Mouse (Mus musculus): ENCODE data around the gene Hist1h2bb. TPM values are rescaled to one million over a fixed set of nuclear protein-coding genes. Genes with fewer than 3 reads are reported as not detected.

The Hist1h2bb gene
- polyA plus RNA-seq, 1 experiment from 2014 or later = 0.37 TPM

DNA sequence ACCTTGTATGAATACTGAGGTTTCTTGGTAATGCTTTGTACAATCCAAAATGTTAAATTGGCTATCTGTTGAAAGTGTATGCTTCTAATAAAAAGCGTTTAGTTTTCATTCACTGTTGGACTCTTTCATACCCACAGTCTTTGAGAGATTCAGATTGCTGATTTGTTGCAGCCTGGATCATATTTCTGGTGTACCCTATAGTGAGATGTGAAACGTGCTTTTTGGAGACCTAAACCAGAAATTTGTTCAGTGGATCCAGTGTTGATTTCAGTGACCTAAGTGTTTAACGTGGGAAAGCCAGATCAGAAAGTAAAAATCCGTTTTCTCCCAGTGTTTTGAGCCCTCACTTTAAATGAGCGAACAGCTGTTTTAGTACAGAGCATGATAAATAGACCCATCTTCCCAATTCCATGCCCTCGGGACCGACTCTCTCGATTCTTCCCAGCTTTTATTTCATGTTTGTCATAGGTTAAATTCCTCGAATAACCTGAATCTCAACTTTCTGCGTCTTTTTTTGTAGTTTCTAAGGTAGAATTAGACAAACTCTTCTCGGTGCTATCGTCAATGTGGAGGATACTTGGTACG, 6.2 kb upstream of the Hist1h2bb start:
- 20% methylated on average over 13 of the region's 13 CpGs for WGBS
- H3K27ac ChIP-seq (ENCODE audit: low read depth, low read length) = peak overlapping the region; percentile 97
- ATAC-seq = no peak
- TF ChIP-seq CTCF (IDR thresholded peaks at IDR 0.05; ENCODE audit: low read depth) = no peak
- no peaks in the 10 kb centered on the region for H3K9me3 ChIP-seq (ENCODE audit: control insufficient read depth)
- no peaks in the 10 kb centered on the region for H3K36me3 ChIP-seq (ENCODE audit: control insufficient read depth, insufficient read depth)
- peak overlapping the region; percentile 85 for H3K4me2 ChIP-seq (replicated peaks; ENCODE audit: low read depth)
- H3K9ac ChIP-seq (ENCODE audit: low read depth, low read length) = peak overlapping the region; percentile 90
- peak overlapping the region; percentile 60 for H3K4me3 ChIP-seq (ENCODE audit: low read depth, low read length)
- H3K27me3 ChIP-seq (replicated peaks; ENCODE audit: control insufficient read depth, insufficient read depth, low read length) = no peaks in the 10 kb centered on the region
- H3K4me1 ChIP-seq (replicated peaks; ENCODE audit: control insufficient read depth, insufficient read depth, low read length) = no peaks in the 10 kb centered on the region

GRCm38 (mm10) chr13:23740910-23741309, 5.6 kb upstream of the Hist1h2bb start:
- TF ChIP-seq CTCF (IDR thresholded peaks at IDR 0.05; ENCODE audit: low read depth) = no peak
- 64% methylated on average over 5 of the region's 5 CpGs for WGBS
- no peak for ATAC-seq
- no peaks in the 10 kb centered on the region for H3K27me3 ChIP-seq (replicated peaks; ENCODE audit: control insufficient read depth, insufficient read depth, low read length)
- H3K4me2 ChIP-seq (replicated peaks; ENCODE audit: low read depth) = peak overlapping the region; percentile 85
- no peak overlapping the region for H3K4me3 ChIP-seq (ENCODE audit: low read depth, low read length)
- H3K9me3 ChIP-seq (ENCODE audit: control insufficient read depth) = no peaks in the 10 kb centered on the region
- no peaks in the 10 kb centered on the region for H3K36me3 ChIP-seq (ENCODE audit: control insufficient read depth, insufficient read depth)
- H3K27ac ChIP-seq (ENCODE audit: low read depth, low read length) = peak overlapping the region; percentile 97; the same call in 1 of the 2 replicates
- no peaks in the 10 kb centered on the region for H3K4me1 ChIP-seq (replicated peaks; ENCODE audit: control insufficient read depth, insufficient read depth, low read length)
- H3K9ac ChIP-seq (ENCODE audit: low read depth, low read length) = no peak overlapping the region

- H3K4me2 ChIP-seq (replicated peaks; ENCODE audit: low read depth) = no peak overlapping the region
- H3K36me3 ChIP-seq (ENCODE audit: control insufficient read depth, insufficient read depth) = no peaks in the 10 kb centered on the region
- no peak overlapping the region for H3K9ac ChIP-seq (ENCODE audit: low read depth, low read length)
- no peak for ATAC-seq
- no peaks in the 10 kb centered on the region for H3K27me3 ChIP-seq (replicated peaks; ENCODE audit: control insufficient read depth, insufficient read depth, low read length)
- H3K4me1 ChIP-seq (replicated peaks; ENCODE audit: control insufficient read depth, insufficient read depth, low read length) = no peaks in the 10 kb centered on the region
- no peaks in the 10 kb centered on the region for H3K9me3 ChIP-seq (ENCODE audit: control insufficient read depth)
- no peak for TF ChIP-seq CTCF (IDR thresholded peaks at IDR 0.05; ENCODE audit: low read depth)
- no peak overlapping the region for H3K4me3 ChIP-seq (ENCODE audit: low read depth, low read length)
- H3K27ac ChIP-seq (ENCODE audit: low read depth, low read length) = no peak overlapping the region
Observed at GRCm38 (mm10) chr13:23742007-23742406, 4.5 kb upstream of the Hist1h2bb start.

DNA sequence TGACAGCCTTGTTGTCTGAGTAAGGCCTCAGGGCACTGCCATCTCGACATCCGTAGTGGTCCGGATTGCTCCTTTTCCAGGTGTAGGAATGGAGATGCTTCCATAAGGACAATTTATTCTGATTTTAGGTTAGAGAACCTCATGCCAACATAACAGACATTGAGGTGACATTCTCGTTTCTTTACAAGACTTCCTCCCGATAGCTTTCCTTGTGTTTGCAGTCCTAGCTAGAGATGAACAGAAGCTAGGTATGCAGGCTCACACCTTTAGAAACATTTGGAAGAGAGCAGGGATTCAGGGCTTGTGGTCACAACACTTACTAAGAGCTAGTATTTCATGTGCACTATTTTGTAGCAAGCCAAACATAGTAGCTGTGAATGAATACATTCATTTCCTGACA, 3.3 kb upstream of the Hist1h2bb start:
- Histone ChIP-seq H3K27ac (ENCODE audit: low read depth, low read length) (no peak overlapping the region), H3K4me3 (ENCODE audit: low read depth, low read length) (no peak overlapping the region), H3K27me3 (replicated peaks; ENCODE audit: control insufficient read depth, insufficient read depth, low read length) (no peaks in the 10 kb centered on the region), H3K4me2 (replicated peaks; ENCODE audit: low read depth) (no peak overlapping the region), H3K4me1 (replicated peaks; ENCODE audit: control insufficient read depth, insufficient read depth, low read length) (peaks cover 4% of the 10 kb centered on the region; the same call in 1 of the 2 replicates), H3K9me3 (ENCODE audit: control insufficient read depth) (no peaks in the 10 kb centered on the region), H3K9ac (ENCODE audit: low read depth, low read length) (no peak overlapping the region), H3K36me3 (ENCODE audit: control insufficient read depth, insufficient read depth) (no peaks in the 10 kb centered on the region)
- WGBS = 77% methylated on average over 5 of the region's 5 CpGs
- ATAC-seq = no peak
- no peak for TF ChIP-seq CTCF (IDR thresholded peaks at IDR 0.05; ENCODE audit: low read depth)

- 29% methylated on average over 4 of the region's 4 CpGs for WGBS
- TF ChIP-seq CTCF (IDR thresholded peaks at IDR 0.05; ENCODE audit: low read depth) = no peak
- Histone ChIP-seq H3K27me3 (replicated peaks; ENCODE audit: control insufficient read depth, insufficient read depth, low read length) (no peaks in the 10 kb centered on the region), H3K4me2 (replicated peaks; ENCODE audit: low read depth) (peak overlapping the region; percentile 68; the same call in 1 of the 2 replicates), H3K9me3 (ENCODE audit: control insufficient read depth) (no peaks in the 10 kb centered on the region), H3K27ac (ENCODE audit: low read depth, low read length) (no peak overlapping the region), H3K4me3 (ENCODE audit: low read depth, low read length) (peak overlapping the region; percentile 36; the same call in 1 of the 2 replicates), H3K9ac (ENCODE audit: low read depth, low read length) (no peak overlapping the region), H3K36me3 (ENCODE audit: control insufficient read depth, insufficient read depth) (no peaks in the 10 kb centered on the region), H3K4me1 (replicated peaks; ENCODE audit: control insufficient read depth, insufficient read depth, low read length) (peaks cover 4% of the 10 kb centered on the region; the same call in 1 of the 2 replicates)
- no peak for ATAC-seq
Observed at GRCm38 (mm10) chr13:23743963-23744362, 2.6 kb upstream of the Hist1h2bb start.

GRCm38 (mm10) chr13:23744421-23745380, 1.8 kb upstream of the Hist1h2bb start:
- H3K9me3 ChIP-seq (ENCODE audit: control insufficient read depth) = no peaks in the 10 kb centered on the region
- peak overlapping the region; percentile 68 for H3K4me2 ChIP-seq (replicated peaks; ENCODE audit: low read depth)
- no peak overlapping the region for H3K27ac ChIP-seq (ENCODE audit: low read depth, low read length)
- no peaks in the 10 kb centered on the region for H3K27me3 ChIP-seq (replicated peaks; ENCODE audit: control insufficient read depth, insufficient read depth, low read length)
- peak overlapping the region; percentile 36 for H3K4me3 ChIP-seq (ENCODE audit: low read depth, low read length)
- ATAC-seq = no peak
- H3K9ac ChIP-seq (ENCODE audit: low read depth, low read length) = no peak overlapping the region
- no peak for TF ChIP-seq CTCF (IDR thresholded peaks at IDR 0.05; ENCODE audit: low read depth)
- H3K36me3 ChIP-seq (ENCODE audit: control insufficient read depth, insufficient read depth) = no peaks in the 10 kb centered on the region
- H3K4me1 ChIP-seq (replicated peaks; ENCODE audit: control insufficient read depth, insufficient read depth, low read length) = peaks cover 4% of the 10 kb centered on the region; the same call in 1 of the 2 replicates
- WGBS = 2% methylated on average over 14 of the region's 36 CpGs

Data from intestine, postnatal 0 days (tissue).